Mouse (Mus musculus) heart, embryonic 11.5 days (tissue): ENCODE results near the gene Inpp5b. TPM values are rescaled to one million over a fixed set of nuclear protein-coding genes. Genes with fewer than 3 reads are reported as not detected.
"Not testable (repeated sequence)": the region's sequence is repeated elsewhere in the genome, so short reads cannot be mapped to it uniquely, and the experiment has no call there.

Experiments used
- ATAC-seq: fragments of 200-750 bp; cut with Nextera tagmentation; replicated peaks from 2 replicates; pipeline ENCODE4 v1.8.0; 2017; ENCODE audit warnings: moderate library complexity; ENCODE audit not compliant: insufficient number of reproducible peaks, low FRiP score, low TSS enrichment
- H3K27ac ChIP-seq: fragments of 300-500 bp; sonication (generic); 2 replicates; pipeline ENCODE4 v1.5.1; 2014; ENCODE audit warnings: mild to moderate bottlenecking, low read depth, low read length
- H3K27me3 ChIP-seq: fragments of 300-500 bp; sonication (generic); 2 replicates; pipeline ENCODE4 v1.6.1; 2014; ENCODE audit warnings: mild to moderate bottlenecking, low read length, mixed read lengths; ENCODE audit not compliant: control insufficient read depth, insufficient read depth
- H3K36me3 ChIP-seq: fragments of 300-500 bp; sonication (generic); 2 replicates; pipeline ENCODE4 v1.6.1; 2014; ENCODE audit warnings: mild to moderate bottlenecking, low read length, moderate library complexity, mixed read lengths; ENCODE audit not compliant: control insufficient read depth, insufficient read depth
- H3K4me1 ChIP-seq: fragments of 300-500 bp; sonication (generic); 2 replicates; pipeline ENCODE4 v1.6.1; 2014; ENCODE audit warnings: low read length; ENCODE audit not compliant: control insufficient read depth, insufficient read depth
- H3K4me2 ChIP-seq: fragments of 300-500 bp; sonication (generic); 2 replicates; pipeline ENCODE4 v1.6.1; 2014; ENCODE audit warnings: mild to moderate bottlenecking, moderate library complexity
- H3K4me3 ChIP-seq: fragments of 300-500 bp; sonication (generic); 2 replicates; pipeline ENCODE4 v1.5.1; 2014; ENCODE audit warnings: low read depth, low read length
- H3K9ac ChIP-seq: fragments of 300-500 bp; sonication (generic); 2 replicates; pipeline ENCODE4 v1.6.1; 2014; ENCODE audit warnings: mild to moderate bottlenecking, low read depth, low read length, moderate library complexity
- H3K9me3 ChIP-seq: fragments of 300-500 bp; sonication (generic); replicated peaks from 2 replicates; pipeline ENCODE4 v1.6.1; 2016; ENCODE audit warnings: low read length; ENCODE audit not compliant: control insufficient read depth
- WGBS: fragments of 180-500 bp; shearing (Covaris S2); extraction: QIAGEN DNeasy Blood & Tissue Kit; methylation state at CpG from one replicate; pipeline ENCODE4 v1.1.7; 2014; ENCODE audit not compliant: insufficient replicate concordance; 5-methylcytosine and 5-hydroxymethylcytosine counted together
- polyA plus RNA-seq: library from polyadenylated mRNA; unstranded; fragments of >200 nt; fragmentation: Nextera tagmentation; extraction: Ambion mirVana; gene quantifications from 2 replicates; pipeline ENCODE4 v1.2.1, GENCODE M21; 2014

Gene Inpp5b
- polyA plus RNA-seq, 1 experiment from 2014 or later = 18.5 TPM

GRCm38 (mm10) chr4:124708200-124708517, 33.5 kb upstream of the Inpp5b start:
- ATAC-seq, H3K9ac ChIP-seq, H3K36me3 ChIP-seq, H3K27me3 ChIP-seq, H3K4me3 ChIP-seq, H3K9me3 ChIP-seq: not testable (repeated sequence)
- Histone ChIP-seq H3K4me2 (peak overlapping the region; percentile 69), H3K27ac (peak overlapping the region; percentile 95), H3K4me1 (peaks cover 55% of the 10 kb centered on the region)
- 28% methylated on average over 1 of the region's 1 CpGs for WGBS

GRCm38 (mm10) chr4:124708518-124709477, 32.9 kb upstream of the Inpp5b start:
- peak overlapping the region; percentile 95 for H3K27ac ChIP-seq
- peak overlapping the region; percentile 42 for H3K4me3 ChIP-seq
- peak overlapping the region; percentile 70 for H3K9ac ChIP-seq
- peak; percentile 80 for ATAC-seq
- peaks cover 48% of the 10 kb centered on the region for H3K4me1 ChIP-seq
- peak overlapping the region; percentile 69 for H3K4me2 ChIP-seq
- WGBS = 1% methylated on average over 41 of the region's 41 CpGs
- no peaks in the 10 kb centered on the region for H3K27me3 ChIP-seq
- H3K36me3 ChIP-seq = peaks cover 4% of the 10 kb centered on the region; the same call in 1 of the 2 replicates
- no peaks in the 10 kb centered on the region for H3K9me3 ChIP-seq

DNA sequence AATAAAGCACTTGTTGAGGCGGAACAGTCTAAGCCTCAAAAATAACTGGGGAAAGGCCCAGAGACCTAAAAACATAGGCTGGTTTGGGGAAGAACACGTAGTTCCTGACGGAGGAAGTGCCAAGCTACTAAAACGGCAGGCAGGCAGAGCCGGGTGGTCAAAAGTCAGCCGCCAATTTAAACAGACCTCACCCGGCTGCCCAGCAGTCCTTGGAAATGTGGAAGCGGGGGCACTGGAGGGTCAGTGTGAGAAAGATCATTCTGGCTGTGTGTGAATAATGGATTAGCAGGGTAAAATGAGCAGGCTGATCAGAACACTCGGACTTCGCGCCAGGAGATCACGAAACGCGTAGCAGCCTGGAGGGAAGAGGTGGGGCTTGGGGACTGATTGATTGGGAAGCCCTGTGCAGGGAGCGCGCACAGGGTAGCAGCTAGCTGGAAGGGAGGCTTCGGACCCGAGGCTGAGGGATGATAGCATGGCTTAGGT, 31.6 kb upstream of the Inpp5b start:
- ATAC-seq = no peak
- Histone ChIP-seq H3K4me2 (peak overlapping the region; percentile 69), H3K4me3 (peak overlapping the region; percentile 27), H3K9me3 (no peaks in the 10 kb centered on the region), H3K27ac (peak overlapping the region; percentile 65), H3K4me1 (peaks cover 36% of the 10 kb centered on the region), H3K36me3 (peaks cover 4% of the 10 kb centered on the region; the same call in 1 of the 2 replicates), H3K27me3 (no peaks in the 10 kb centered on the region), H3K9ac (peak overlapping the region; percentile 64)
- 4% methylated on average over 18 of the region's 18 CpGs for WGBS

DNA sequence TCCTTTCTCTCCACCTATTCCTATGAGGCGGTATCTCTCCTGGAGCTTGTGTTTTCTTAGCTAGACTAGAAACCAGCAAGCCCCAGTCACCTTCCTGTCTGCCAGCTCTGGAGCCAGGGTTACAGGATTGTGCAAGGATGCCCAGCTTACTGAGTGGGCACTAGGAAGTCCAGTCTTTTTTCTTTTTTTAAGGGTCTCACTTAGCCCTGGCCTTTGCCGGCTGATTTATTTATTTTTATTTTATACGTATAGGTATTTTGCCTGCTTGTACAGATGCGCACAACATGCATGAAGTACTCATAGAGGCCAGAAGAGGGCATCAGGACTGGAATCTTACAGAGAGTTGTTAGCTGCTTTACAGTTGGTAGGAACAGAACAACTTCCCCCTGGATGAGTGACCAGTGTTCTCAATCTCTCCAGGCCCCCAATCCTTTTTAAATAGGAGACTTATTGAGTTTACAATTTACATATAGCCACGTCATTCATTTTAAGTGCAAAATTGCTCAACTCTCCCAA, 30.8 kb upstream of the Inpp5b start:
- Histone ChIP-seq H3K9ac (no peak overlapping the region), H3K36me3 (peaks cover under 1% of the 10 kb centered on the region; the same call in 1 of the 2 replicates), H3K4me3 (no peak overlapping the region), H3K9me3 (no peaks in the 10 kb centered on the region), H3K4me2 (no peak overlapping the region; the same call in 1 of the 2 replicates), H3K27me3 (no peaks in the 10 kb centered on the region), H3K27ac (no peak overlapping the region), H3K4me1 (peaks cover 33% of the 10 kb centered on the region)
- ATAC-seq = no peak
- 8% methylated on average over 5 of the region's 5 CpGs for WGBS

DNA sequence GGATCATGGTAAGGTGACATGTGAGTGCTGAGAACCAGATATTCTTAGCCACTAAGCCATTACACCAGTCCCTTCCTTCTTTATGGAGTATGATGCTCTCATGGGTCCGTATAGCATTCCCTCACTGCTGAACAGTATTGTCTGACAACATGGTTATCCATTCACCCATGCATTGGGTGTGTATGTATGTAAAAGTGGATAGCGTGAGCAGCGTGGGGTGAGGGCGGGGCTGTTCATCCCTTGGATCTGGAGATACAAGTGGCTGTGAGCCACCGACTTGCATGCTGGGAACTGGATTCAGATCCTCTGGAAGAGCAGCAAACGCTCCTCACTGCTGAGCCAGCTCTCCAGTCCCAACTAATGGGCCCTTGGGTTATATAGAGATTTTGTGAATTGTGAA, 29.0 kb upstream of the Inpp5b start:
- H3K4me1 ChIP-seq = peaks cover 27% of the 10 kb centered on the region
- no peak for ATAC-seq
- H3K4me3 ChIP-seq = no peak overlapping the region
- no peaks in the 10 kb centered on the region for H3K9me3 ChIP-seq
- H3K36me3 ChIP-seq = no peaks in the 10 kb centered on the region
- no peak overlapping the region for H3K9ac ChIP-seq
- H3K4me2 ChIP-seq = no peak overlapping the region
- no peaks in the 10 kb centered on the region for H3K27me3 ChIP-seq
- H3K27ac ChIP-seq = no peak overlapping the region
- 79% methylated on average over 6 of the region's 6 CpGs for WGBS

- not testable (repeated sequence) for H3K9ac ChIP-seq, H3K36me3 ChIP-seq, H3K9me3 ChIP-seq, ATAC-seq, H3K4me2 ChIP-seq, H3K27ac ChIP-seq, H3K4me3 ChIP-seq, H3K27me3 ChIP-seq
- H3K4me1 ChIP-seq = peaks cover 23% of the 10 kb centered on the region
- WGBS = 67% methylated on average over 5 of the region's 5 CpGs
Measured at GRCm38 (mm10) chr4:124713850-124714249, 27.8 kb upstream of the Inpp5b start.

GRCm38 (mm10) chr4:124714545-124715481, 26.8 kb upstream of the Inpp5b start, which contains the start of gene Sf3a3:
TSS of gene Sf3a3 (plus strand) at chr4:124714776.
- peak within 1 kb of the TSS; percentile 73; the same call in 1 of the 2 replicates for H3K27ac ChIP-seq
- peak within 1 kb of the TSS; percentile 95 for H3K4me3 ChIP-seq
- H3K4me1 ChIP-seq = peaks cover 16% of the 10 kb centered on the region
- H3K27me3 ChIP-seq = no peaks in the 10 kb centered on the region
- no peaks in the 10 kb centered on the region for H3K9me3 ChIP-seq
- peak within 1 kb of the TSS; percentile 90 for H3K9ac ChIP-seq
- peaks cover 14% of the 10 kb centered on the region for H3K36me3 ChIP-seq
- peak within 1 kb of the TSS; percentile 94 for H3K4me2 ChIP-seq
- peak; percentile 80 for ATAC-seq
- WGBS = under 1% methylated on average over 57 of the region's 57 CpGs

- H3K36me3 ChIP-seq = peaks cover 24% of the 10 kb centered on the region
- no peak overlapping the region for H3K4me2 ChIP-seq
- H3K27ac ChIP-seq = no peak overlapping the region
- no peaks in the 10 kb centered on the region for H3K27me3 ChIP-seq
- 91% methylated on average over 4 of the region's 4 CpGs for WGBS
- no peak for ATAC-seq
- H3K4me1 ChIP-seq = peaks cover 5% of the 10 kb centered on the region; the same call in 1 of the 2 replicates
- H3K4me3 ChIP-seq = no peak overlapping the region
- no peak overlapping the region for H3K9ac ChIP-seq
- H3K9me3 ChIP-seq = no peaks in the 10 kb centered on the region
Measured at GRCm38 (mm10) chr4:124719101-124719500, 22.5 kb upstream of the Inpp5b start.
